Mouse (Mus musculus) hindbrain, embryonic 14.5 days (tissue): ENCODE data around the gene Ndufaf8. TPM values are rescaled to one million over a fixed set of nuclear protein-coding genes. Genes with fewer than 3 reads are reported as not detected.

Experiments used
- ATAC-seq: fragments of 200-750 bp; cut with Nextera tagmentation; 2 replicates; pipeline ENCODE4 v1.8.0; 2017; ENCODE audit warnings: moderate number of reproducible peaks, mild to moderate bottlenecking, moderate TSS enrichment, moderate library complexity; ENCODE audit not compliant: low FRiP score
- DNase-seq: peaks from one replicate; pipeline ENCODE4 v3.0.0-alpha.2; 2015; ENCODE audit warnings: low spot score
- H3K27ac ChIP-seq: fragments of 300-500 bp; sonication (generic); 2 replicates; pipeline ENCODE4 v1.5.1; 2014; ENCODE audit warnings: mild to moderate bottlenecking, moderate library complexity
- H3K27me3 ChIP-seq: fragments of 300-500 bp; sonication (generic); 2 replicates; pipeline ENCODE4 v1.6.1; 2014; ENCODE audit warnings: mild to moderate bottlenecking, low read length, mixed read lengths; ENCODE audit not compliant: control insufficient read depth, insufficient read depth
- H3K36me3 ChIP-seq: fragments of 300-500 bp; sonication (generic); replicated peaks from 2 replicates; pipeline ENCODE4 v1.6.1; 2014; ENCODE audit not compliant: control insufficient read depth, insufficient read depth
- H3K4me1 ChIP-seq: fragments of 300-500 bp; sonication (generic); replicated peaks from 2 replicates; pipeline ENCODE4 v1.6.1; 2014; ENCODE audit warnings: antibody characterized with exemption, low read length, mixed read lengths; ENCODE audit not compliant: control insufficient read depth, insufficient read depth
- H3K4me2 ChIP-seq: fragments of 300-500 bp; sonication (generic); replicated peaks from 2 replicates; pipeline ENCODE4 v1.6.1; 2014; ENCODE audit warnings: mild to moderate bottlenecking, moderate library complexity
- H3K4me3 ChIP-seq: fragments of 300-500 bp; sonication (generic); replicated peaks from 2 replicates; pipeline ENCODE4 v1.5.1; 2014; ENCODE audit warnings: mild to moderate bottlenecking, low read length
- H3K9ac ChIP-seq: fragments of 300-500 bp; sonication (generic); 2 replicates; pipeline ENCODE4 v1.6.1; 2014
- H3K9me3 ChIP-seq: fragments of 300-500 bp; sonication (generic); 2 replicates; pipeline ENCODE4 v1.6.1; 2016; ENCODE audit warnings: low read length; ENCODE audit not compliant: control insufficient read depth
- WGBS: fragments of 180-500 bp; shearing (Covaris S2); extraction: QIAGEN DNeasy Blood & Tissue Kit; methylation state at CpG from one replicate; pipeline ENCODE4 v1.1.7; 2014; 5-methylcytosine and 5-hydroxymethylcytosine counted together
- polyA plus RNA-seq: library from polyadenylated mRNA; unstranded; fragments of >200 nt; fragmentation: Nextera tagmentation; extraction: Ambion mirVana; gene quantifications from 2 replicates; pipeline ENCODE4 v1.2.1, GENCODE M21; 2014

The Ndufaf8 gene
- polyA plus RNA-seq, 1 experiment from 2014 or later: 62.8 TPM

DNA sequence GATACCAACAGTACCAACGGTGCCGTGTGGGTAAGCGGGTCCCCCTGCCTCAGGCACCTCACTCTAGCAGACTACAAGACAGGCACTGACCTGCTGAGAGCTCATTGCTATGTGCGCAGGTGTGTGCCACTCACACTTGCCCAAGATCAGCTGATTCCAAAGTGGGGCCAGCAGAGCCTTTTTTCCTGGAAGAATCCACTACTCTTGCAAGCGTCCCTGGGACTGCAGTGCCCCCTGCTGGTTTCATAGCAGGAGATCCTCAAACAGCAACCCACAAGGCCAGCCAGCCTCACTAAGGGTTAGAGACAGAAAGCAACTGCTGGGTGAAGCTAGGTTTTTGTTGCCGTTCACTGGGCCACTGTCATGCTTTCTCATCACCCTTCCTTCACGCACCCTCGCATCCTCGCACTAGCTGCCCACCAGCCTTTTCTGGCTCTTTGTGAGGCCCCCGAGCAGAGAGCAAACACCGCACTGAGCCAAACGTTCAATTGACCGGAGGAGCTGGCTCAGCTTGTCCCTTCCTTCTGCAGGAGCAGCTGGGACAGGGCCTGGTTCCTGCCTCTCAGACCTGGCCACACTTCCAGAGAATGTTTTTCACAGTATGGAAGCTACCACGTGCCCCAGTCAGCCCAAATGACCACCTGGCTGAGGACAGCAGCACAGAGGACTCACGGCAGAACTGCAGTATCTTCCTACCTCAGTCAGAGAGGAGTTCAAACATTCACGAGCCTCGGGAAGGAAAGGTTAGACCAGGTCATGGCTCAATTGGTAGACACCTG, 22.1 kb downstream of the Ndufaf8 start:
- Histone ChIP-seq H3K36me3 (peaks cover 33% of the 10 kb centered on the region), H3K27ac (no peak overlapping the region), H3K4me3 (no peak overlapping the region), H3K4me1 (peaks cover 6% of the 10 kb centered on the region; the same call in 1 of the 2 replicates), H3K9ac (peak overlapping the region; percentile 31; the same call in 1 of the 2 replicates), H3K27me3 (no peaks in the 10 kb centered on the region), H3K9me3 (no peaks in the 10 kb centered on the region), H3K4me2 (no peak overlapping the region)
- DNase-seq: peak; percentile 63
- no peak for ATAC-seq
- WGBS: 83% methylated on average over 17 of the region's 17 CpGs

DNA sequence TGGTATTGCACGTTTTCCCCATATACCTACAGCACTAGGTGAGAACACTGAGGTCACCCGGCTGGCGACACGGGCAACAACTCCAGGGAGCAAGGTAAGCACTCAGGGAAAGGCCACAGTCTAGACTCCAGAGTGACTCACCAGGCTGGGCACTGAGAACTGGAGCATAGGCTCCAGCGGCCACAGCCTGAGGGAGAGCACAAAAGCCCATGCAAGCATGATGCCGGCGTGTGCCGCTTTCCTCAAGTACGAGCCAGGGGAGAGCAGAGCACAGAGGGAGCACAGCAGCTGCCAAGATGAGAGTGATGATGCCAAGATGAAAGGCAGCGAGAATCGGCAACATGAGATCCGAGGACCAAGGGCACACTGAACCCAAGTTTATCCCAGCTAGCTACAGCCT, 23.4 kb downstream of the Ndufaf8 start:
- Histone ChIP-seq H3K4me2 (no peak overlapping the region), H3K9ac (no peak overlapping the region), H3K4me3 (no peak overlapping the region), H3K27me3 (no peaks in the 10 kb centered on the region), H3K4me1 (peaks cover 6% of the 10 kb centered on the region; the same call in 1 of the 2 replicates), H3K27ac (no peak overlapping the region), H3K9me3 (no peaks in the 10 kb centered on the region), H3K36me3 (peaks cover 28% of the 10 kb centered on the region)
- 78% methylated on average over 12 of the region's 12 CpGs for whole genome bisulfite sequencing
- DNase-seq: no peak
- ATAC-seq: no peak

DNA sequence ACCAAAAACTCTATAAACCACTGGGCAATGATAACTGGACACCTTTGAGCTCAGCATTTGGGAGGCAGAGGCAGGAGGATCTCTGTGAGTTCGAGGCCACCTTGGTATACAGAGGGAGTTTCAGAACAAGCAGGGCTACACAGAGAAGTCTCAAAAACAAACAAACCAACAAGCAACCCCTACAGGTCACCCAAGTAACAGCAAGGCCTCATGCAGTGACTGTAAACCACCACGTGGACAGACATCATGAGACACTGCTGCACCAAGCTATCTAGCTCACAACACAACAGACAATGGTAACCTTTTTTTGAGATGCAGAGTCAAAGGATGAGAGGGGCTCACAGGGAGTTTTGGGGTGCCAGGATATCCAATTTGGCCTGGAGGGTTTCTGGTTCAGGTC, 28.1 kb downstream of the Ndufaf8 start:
- Histone ChIP-seq H3K4me1 (no peaks in the 10 kb centered on the region), H3K4me3 (no peak overlapping the region), H3K27ac (no peak overlapping the region), H3K9me3 (no peaks in the 10 kb centered on the region), H3K9ac (no peak overlapping the region), H3K27me3 (no peaks in the 10 kb centered on the region), H3K4me2 (no peak overlapping the region), H3K36me3 (peaks cover 54% of the 10 kb centered on the region)
- WGBS: 92% methylated on average over 2 of the region's 2 CpGs
- DNase-seq (no peak), ATAC-seq (no peak)

DNA sequence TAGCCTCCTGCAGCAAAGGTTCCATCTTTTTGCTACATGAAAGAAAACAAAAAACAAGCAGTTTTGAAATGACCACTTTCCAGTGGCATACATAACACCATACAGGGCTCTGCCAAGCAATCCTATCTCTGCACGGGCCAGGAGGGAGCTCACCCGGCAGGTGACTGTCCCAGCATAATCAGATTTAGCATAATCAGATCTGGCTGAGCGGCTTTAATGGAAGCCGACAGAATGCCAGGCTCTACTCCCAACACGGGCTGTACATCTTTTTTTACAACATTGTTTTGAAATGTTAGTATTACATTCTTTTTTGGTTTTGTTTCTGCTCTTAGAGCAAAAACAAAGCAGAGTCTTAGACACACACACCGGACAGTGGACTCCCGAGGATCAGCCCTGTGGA, 30.6 kb downstream of the Ndufaf8 start:
- peaks cover 64% of the 10 kb centered on the region for H3K36me3 ChIP-seq

DNA sequence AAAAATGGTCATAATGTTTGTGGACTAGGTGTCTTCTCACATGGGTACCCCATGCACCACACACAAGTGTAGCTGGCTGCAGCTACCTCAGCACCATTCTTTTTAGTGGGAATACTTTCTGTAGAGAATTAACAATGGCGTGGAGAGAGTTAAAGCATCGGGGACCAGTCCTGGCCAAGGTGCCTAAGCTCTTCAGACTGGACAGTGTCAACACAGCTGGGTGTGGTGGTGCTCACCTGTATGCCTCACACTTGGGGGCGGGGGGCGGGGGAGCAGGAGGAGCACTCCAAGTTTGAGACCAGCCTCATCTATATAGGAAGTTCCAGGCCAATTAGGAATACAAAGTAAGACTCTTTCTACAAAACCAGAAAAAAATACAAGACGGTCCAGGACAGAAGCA, 35.4 kb downstream of the Ndufaf8 start:
- Histone ChIP-seq H3K27me3 (no peaks in the 10 kb centered on the region), H3K4me2 (no peak overlapping the region), H3K9ac (no peak overlapping the region), H3K27ac (no peak overlapping the region), H3K36me3 (peaks cover 46% of the 10 kb centered on the region), H3K4me3 (no peak overlapping the region), H3K9me3 (no peaks in the 10 kb centered on the region), H3K4me1 (0 out of 2 replicates have a peak, but pooled peaks cover 5% of the 10 kb centered on the region)
- 91% methylated on average over 5 of the region's 5 CpGs for WGBS
- no peak for DNase-seq
- no peak for ATAC-seq

More for the DNA sequence above, 30.6 kb downstream of the Ndufaf8 start:
- DNase-seq (no peak), ATAC-seq (no peak)
- Histone ChIP-seq H3K4me3 (no peak overlapping the region), H3K4me2 (no peak overlapping the region), H3K4me1 (no peaks in the 10 kb centered on the region), H3K27ac (no peak overlapping the region), H3K9me3 (no peaks in the 10 kb centered on the region), H3K27me3 (no peaks in the 10 kb centered on the region), H3K9ac (no peak overlapping the region)
- 68% methylated on average over 7 of the region's 7 CpGs for WGBS

DNA sequence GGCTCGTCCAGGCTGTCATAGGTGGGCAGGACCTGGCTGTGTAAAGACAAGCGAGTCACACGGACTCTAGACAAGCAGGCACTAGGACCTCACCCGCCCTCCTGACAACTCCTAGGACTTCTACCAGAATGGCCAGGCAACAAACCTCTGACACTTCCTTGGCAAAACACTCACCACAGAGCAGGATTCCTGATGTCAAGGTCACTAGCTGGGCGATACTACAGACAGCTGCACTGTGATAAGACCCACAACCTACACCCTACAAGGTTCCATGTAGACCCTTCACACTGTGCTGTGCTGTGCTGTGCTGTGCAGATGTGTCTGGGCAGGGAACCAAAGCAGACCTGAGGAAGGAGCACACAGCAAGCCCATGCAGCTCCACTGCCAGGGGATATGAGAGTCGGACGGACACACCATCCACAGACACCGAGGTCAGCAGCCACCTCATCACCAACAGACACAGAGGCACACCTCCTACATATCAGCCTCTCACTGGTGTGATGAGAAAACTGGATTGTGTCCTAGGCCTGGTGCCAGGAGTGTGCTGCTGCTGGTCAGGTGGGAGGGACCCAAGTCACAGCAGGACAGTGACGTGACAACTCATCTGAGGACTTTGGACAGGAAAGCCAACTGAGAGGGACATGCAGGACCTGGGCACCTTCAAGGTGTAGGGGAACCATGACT, 36.3 kb downstream of the Ndufaf8 start:
- Histone ChIP-seq H3K27ac (no peak overlapping the region), H3K4me3 (no peak overlapping the region), H3K9me3 (no peaks in the 10 kb centered on the region), H3K4me2 (no peak overlapping the region), H3K4me1 (0 out of 2 replicates have a peak, but pooled peaks cover 5% of the 10 kb centered on the region), H3K36me3 (peaks cover 38% of the 10 kb centered on the region), H3K9ac (no peak overlapping the region), H3K27me3 (no peaks in the 10 kb centered on the region)
- ATAC-seq (no peak), DNase-seq (no peak)
- 96% methylated on average over 9 of the region's 9 CpGs for WGBS

DNA sequence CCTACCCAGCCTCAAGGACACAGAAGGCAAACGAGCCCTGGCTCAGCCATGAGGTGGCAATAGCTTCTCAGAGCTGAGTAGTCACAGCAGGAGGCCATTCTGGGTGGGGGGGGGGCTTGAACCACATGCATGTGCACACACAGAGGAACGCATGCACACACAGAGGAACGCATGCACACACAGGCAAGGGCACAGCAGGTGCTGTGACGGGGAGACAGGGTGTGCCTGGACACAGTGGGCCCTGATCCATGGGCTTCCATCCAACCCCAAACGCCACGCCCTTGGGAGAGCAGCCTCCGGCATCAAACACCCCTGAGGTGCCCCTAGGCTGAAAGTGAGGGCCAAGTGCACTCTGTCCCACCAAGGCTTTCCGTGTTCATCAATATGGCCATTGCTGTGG, 37.5 kb downstream of the Ndufaf8 start:
- H3K9me3 ChIP-seq: no peaks in the 10 kb centered on the region
- H3K4me1 ChIP-seq: 0 out of 2 replicates have a peak, but pooled peaks cover 5% of the 10 kb centered on the region
- H3K27ac ChIP-seq: no peak overlapping the region
- no peak for DNase-seq
- H3K36me3 ChIP-seq: peaks cover 38% of the 10 kb centered on the region
- no peak for ATAC-seq
- H3K4me3 ChIP-seq: no peak overlapping the region
- no peaks in the 10 kb centered on the region for H3K27me3 ChIP-seq
- no peak overlapping the region for H3K9ac ChIP-seq
- H3K4me2 ChIP-seq: no peak overlapping the region
- WGBS: 83% methylated on average over 8 of the region's 8 CpGs

DNA sequence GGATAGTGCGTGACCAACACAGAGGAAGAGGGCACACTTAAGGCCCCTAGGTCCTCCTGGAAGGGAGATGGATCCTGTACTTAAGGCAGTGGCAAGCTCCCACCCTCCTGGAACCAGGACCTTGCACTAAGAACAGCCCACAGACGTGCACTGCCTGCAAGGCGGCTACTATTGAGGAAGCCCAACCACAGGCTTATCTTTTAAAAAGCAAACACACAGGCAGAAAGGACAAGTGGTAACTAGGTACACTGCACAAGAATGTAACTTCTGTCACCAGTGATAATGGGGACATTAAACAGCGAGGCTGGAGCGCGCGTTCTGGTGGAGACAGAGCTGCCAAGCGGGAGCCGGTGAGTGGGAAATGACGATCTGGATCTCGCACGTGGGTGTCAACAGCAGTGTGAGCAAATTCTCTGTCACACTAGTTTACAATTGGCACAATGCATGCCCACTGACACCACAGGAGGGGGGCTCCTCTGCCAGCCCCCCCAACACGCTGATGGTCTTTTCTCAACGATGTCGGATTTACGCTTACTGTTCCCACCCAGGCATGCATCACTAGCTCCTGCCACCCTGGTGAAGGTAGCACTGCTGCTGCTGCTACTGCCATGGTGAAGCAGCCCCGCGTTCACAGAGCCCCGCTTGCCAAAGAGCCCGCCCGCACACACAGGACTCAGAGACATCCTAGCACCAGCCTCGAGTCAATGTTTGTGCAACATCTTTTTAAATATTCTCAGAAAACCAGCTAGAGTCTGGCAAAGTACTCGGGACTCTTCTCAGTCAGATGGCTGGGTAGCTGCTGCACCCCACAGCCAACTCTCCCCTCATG, 38.3 kb downstream of the Ndufaf8 start:
- Histone ChIP-seq H3K4me3 (no peak overlapping the region), H3K27ac (no peak overlapping the region), H3K27me3 (no peaks in the 10 kb centered on the region), H3K36me3 (peaks cover 31% of the 10 kb centered on the region), H3K4me1 (0 out of 2 replicates have a peak, but pooled peaks cover 5% of the 10 kb centered on the region), H3K9ac (no peak overlapping the region), H3K9me3 (no peaks in the 10 kb centered on the region), H3K4me2 (no peak overlapping the region)
- DNase-seq: no peak
- 63% methylated on average over 23 of the region's 23 CpGs for WGBS
- no peak for ATAC-seq

DNA sequence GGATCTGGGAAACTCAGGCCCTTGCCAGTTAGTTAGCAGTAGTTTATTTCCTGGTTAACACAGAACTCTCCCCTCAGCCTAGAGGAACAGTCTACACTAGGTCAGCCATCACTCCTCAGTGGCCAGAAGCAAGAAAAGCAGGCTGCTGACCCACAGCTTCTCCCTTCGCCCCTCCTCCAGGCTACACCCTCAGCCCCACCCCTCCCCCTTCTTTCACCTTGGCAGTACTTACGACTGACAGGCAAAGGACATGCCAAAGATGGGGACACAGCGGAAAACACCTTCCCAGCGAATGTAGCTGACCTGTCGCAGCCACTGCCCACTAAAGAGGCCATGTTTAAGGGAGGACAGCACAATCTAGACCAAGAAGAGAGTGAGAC, 38.9 kb downstream of the Ndufaf8 start:
- WGBS: 54% methylated on average over 5 of the region's 5 CpGs
- H3K4me1 ChIP-seq: 0 out of 2 replicates have a peak, but pooled peaks cover 5% of the 10 kb centered on the region
- no peaks in the 10 kb centered on the region for H3K9me3 ChIP-seq
- H3K4me3 ChIP-seq: no peak overlapping the region
- no peak for DNase-seq
- H3K27me3 ChIP-seq: no peaks in the 10 kb centered on the region
- H3K27ac ChIP-seq: no peak overlapping the region
- no peak overlapping the region for H3K4me2 ChIP-seq
- ATAC-seq: no peak
- no peak overlapping the region for H3K9ac ChIP-seq
- H3K36me3 ChIP-seq: peaks cover 25% of the 10 kb centered on the region
